Mouse (Mus musculus) megakaryocyte-erythroid progenitor cell, adult 5-6 weeks (primary cell): ENCODE data around the gene Zscan25. TPM values are rescaled to one million over a fixed set of nuclear protein-coding genes. Genes with fewer than 3 reads are reported as not detected.

Experiments used
- total RNA-seq, 2 experiments: library from RNA; stranded (forward) in 1 of 2; stranded (reverse) in 1 of 2; fragments of 200-1000, 215-1000 nt in 1 of 2; fragments of >200 nt in 1 of 2; fragmentation: Nextera tagmentation in 1 of 2; gene quantifications; 2 replicates each; pipeline ENCODE4 v1.2.3; 2014 to 2017

Gene Zscan25
- total RNA-seq, 2 experiments from 2014 or later = 6.6 to 13.3 TPM

Other genes starting within 250 kb of the Zscan25 start
- gene Gm4871, start 247.7 kb upstream of the Zscan25 start, total RNA-seq (2014; fragmentation: Nextera tagmentation) = not detected in 2 replicates
- not detected in 2 replicates for gene Gm4871, start 247.7 kb upstream of the Zscan25 start, total RNA-seq (2017)
- gene 1700018F24Rik, start 237.5 kb upstream of the Zscan25 start, total RNA-seq (2014; fragmentation: Nextera tagmentation) = not detected in 2 replicates
- gene 1700018F24Rik, start 237.5 kb upstream of the Zscan25 start, total RNA-seq (2017) = not detected in 2 replicates
- 102 and 117 TPM in 2 replicates for gene Arpc1a, start 196.7 kb upstream of the Zscan25 start, total RNA-seq (2014; fragmentation: Nextera tagmentation)
- 90.0 and 94.7 TPM in 2 replicates for gene Arpc1a, start 196.7 kb upstream of the Zscan25 start, total RNA-seq (2017)
- gene Kpna7, start 196.5 kb upstream of the Zscan25 start, total RNA-seq (2014; fragmentation: Nextera tagmentation) = not detected in 2 replicates
- gene Kpna7, start 196.5 kb upstream of the Zscan25 start, total RNA-seq (2017) = not detected in 2 replicates
- 54.0 and 68.8 TPM in 2 replicates for gene Arpc1b, start 166.3 kb upstream of the Zscan25 start, total RNA-seq (2014; fragmentation: Nextera tagmentation)
- 23.7 and 35.9 TPM in 2 replicates for gene Arpc1b, start 166.3 kb upstream of the Zscan25 start, total RNA-seq (2017)
- gene Pdap1, start 140.3 kb upstream of the Zscan25 start, total RNA-seq (2014; fragmentation: Nextera tagmentation) = 90.0 and 173 TPM in 2 replicates
- gene Pdap1, start 140.3 kb upstream of the Zscan25 start, total RNA-seq (2017) = 333 and 358 TPM in 2 replicates
- 141 and 226 TPM in 2 replicates for gene Bud31, start 140.1 kb upstream of the Zscan25 start, total RNA-seq (2014; fragmentation: Nextera tagmentation)
- gene Bud31, start 140.1 kb upstream of the Zscan25 start, total RNA-seq (2017) = 255 and 296 TPM in 2 replicates
- gene Ptcd1, start 113.4 kb upstream of the Zscan25 start, total RNA-seq (2014; fragmentation: Nextera tagmentation) = 10.2 and 15.4 TPM in 2 replicates
- gene Ptcd1, start 113.4 kb upstream of the Zscan25 start, total RNA-seq (2017) = 17.9 and 18.6 TPM in 2 replicates
- gene Cpsf4, start 113.3 kb upstream of the Zscan25 start, total RNA-seq (2014; fragmentation: Nextera tagmentation) = 49.8 and 59.1 TPM in 2 replicates
- 42.1 and 63.4 TPM in 2 replicates for gene Cpsf4, start 113.3 kb upstream of the Zscan25 start, total RNA-seq (2017)
- 428 and 470 TPM in 2 replicates for gene Atp5j2, start 88.4 kb upstream of the Zscan25 start, total RNA-seq (2014; fragmentation: Nextera tagmentation)
- gene Atp5j2, start 88.4 kb upstream of the Zscan25 start, total RNA-seq (2017) = 74.1 and 117 TPM in 2 replicates
- gene Zkscan14, start 78.6 kb upstream of the Zscan25 start, total RNA-seq (2014; fragmentation: Nextera tagmentation) = 5.8 and 7.8 TPM in 2 replicates
- 19.9 and 26.5 TPM in 2 replicates for gene Zkscan14, start 78.6 kb upstream of the Zscan25 start, total RNA-seq (2017)
- 5.7 and 9.5 TPM in 2 replicates for gene Zkscan5, start 75.9 kb upstream of the Zscan25 start, total RNA-seq (2014; fragmentation: Nextera tagmentation)
- 8.6 and 12.2 TPM in 2 replicates for gene Zkscan5, start 75.9 kb upstream of the Zscan25 start, total RNA-seq (2017)
- gene Zfp655, start 48.8 kb upstream of the Zscan25 start, total RNA-seq (2014; fragmentation: Nextera tagmentation) = 30.8 and 32.8 TPM in 2 replicates
- 37.4 and 43.8 TPM in 2 replicates for gene Zfp655, start 48.8 kb upstream of the Zscan25 start, total RNA-seq (2017)
- gene Cyp3a57, start 64.8 kb downstream of the Zscan25 start, total RNA-seq (2014; fragmentation: Nextera tagmentation) = not detected in 2 replicates
- gene Cyp3a57, start 64.8 kb downstream of the Zscan25 start, total RNA-seq (2017) = not detected in 2 replicates
- gene Cyp3a16, start 189.2 kb downstream of the Zscan25 start, total RNA-seq (2014; fragmentation: Nextera tagmentation) = not detected in 2 replicates
- not detected in 2 replicates for gene Cyp3a16, start 189.2 kb downstream of the Zscan25 start, total RNA-seq (2017)